Mouse (Mus musculus): ENCODE results near the gene Lyl1. TPM values are rescaled to one million over a fixed set of nuclear protein-coding genes. Genes with fewer than 3 reads are reported as not detected.

Lyl1 gene
- polyA plus RNA-seq, 1 experiment from 2014 or later, result 6.3 TPM

- Histone ChIP-seq H3K9me3 (ENCODE audit: control insufficient read depth, low read length) (no peaks in the 10 kb centered on the region), H3K9ac (ENCODE audit: low read depth, low read length) (peak overlapping the region; percentile 23; the same call in 1 of the 2 replicates), H3K4me2 (replicated peaks; ENCODE audit: low read depth, low read length) (peak overlapping the region; percentile 17), H3K36me3 (ENCODE audit: control insufficient read depth, insufficient read depth, low read length) (no peaks in the 10 kb centered on the region), H3K27ac (ENCODE audit: low read depth, low read length) (peak overlapping the region; percentile 80; the same call in 1 of the 2 replicates), H3K27me3 (ENCODE audit: control insufficient read depth, insufficient read depth, low read length) (peaks cover 81% of the 10 kb centered on the region), H3K4me3 (ENCODE audit: low read length) (no peak overlapping the region), H3K4me1 (ENCODE audit: control insufficient read depth, insufficient read depth, low read length) (peaks cover 45% of the 10 kb centered on the region)
- peak; percentile 60 for ATAC-seq (ENCODE audit: low FRiP score, low TSS enrichment)
- WGBS, result 8% methylated on average over 17 of the region's 17 CpGs
Measured at GRCm38 (mm10) chr8:84743517-84744420, 42.5 kb downstream of the Lyl1 start.

- Histone ChIP-seq H3K27me3 (ENCODE audit: control insufficient read depth, insufficient read depth, low read length) (peaks cover 81% of the 10 kb centered on the region), H3K4me2 (replicated peaks; ENCODE audit: low read depth, low read length) (no peak overlapping the region), H3K4me3 (ENCODE audit: low read length) (0 out of 2 replicates have a peak overlapping the region, but pooled peaks have one; percentile 1), H3K4me1 (ENCODE audit: control insufficient read depth, insufficient read depth, low read length) (peaks cover 44% of the 10 kb centered on the region), H3K9ac (ENCODE audit: low read depth, low read length) (no peak overlapping the region; the same call in 1 of the 2 replicates), H3K36me3 (ENCODE audit: control insufficient read depth, insufficient read depth, low read length) (no peaks in the 10 kb centered on the region), H3K9me3 (ENCODE audit: control insufficient read depth, low read length) (no peaks in the 10 kb centered on the region), H3K27ac (ENCODE audit: low read depth, low read length) (peak overlapping the region; percentile 30; the same call in 1 of the 2 replicates)
- ATAC-seq (ENCODE audit: low FRiP score, low TSS enrichment), result peak; percentile 14; the same call in 1 of the 2 replicates
- 8% methylated on average over 17 of the region's 17 CpGs for WGBS
Measured at GRCm38 (mm10) chr8:84745032-84745925, 44.0 kb downstream of the Lyl1 start.

- peaks cover 85% of the 10 kb centered on the region for H3K27me3 ChIP-seq (ENCODE audit: control insufficient read depth, insufficient read depth, low read length)
- no peak overlapping the region for H3K4me3 ChIP-seq (ENCODE audit: low read length)
- no peaks in the 10 kb centered on the region for H3K9me3 ChIP-seq (ENCODE audit: control insufficient read depth, low read length)
- no peaks in the 10 kb centered on the region for H3K36me3 ChIP-seq (ENCODE audit: control insufficient read depth, insufficient read depth, low read length)
- H3K4me1 ChIP-seq (ENCODE audit: control insufficient read depth, insufficient read depth, low read length), result peaks cover 7% of the 10 kb centered on the region; the same call in 1 of the 2 replicates
- no peak overlapping the region for H3K4me2 ChIP-seq (replicated peaks; ENCODE audit: low read depth, low read length)
- H3K9ac ChIP-seq (ENCODE audit: low read depth, low read length), result no peak overlapping the region
- H3K27ac ChIP-seq (ENCODE audit: low read depth, low read length), result no peak overlapping the region
- 68% methylated on average over 16 of the region's 16 CpGs for WGBS
- ATAC-seq (ENCODE audit: low FRiP score, low TSS enrichment), result no peak
Measured at GRCm38 (mm10) chr8:84749519-84749918, 48.3 kb downstream of the Lyl1 start.

- peaks cover 5% of the 10 kb centered on the region; the same call in 1 of the 2 replicates for H3K4me1 ChIP-seq (ENCODE audit: control insufficient read depth, insufficient read depth, low read length)
- H3K27ac ChIP-seq (ENCODE audit: low read depth, low read length), result no peak overlapping the region
- no peak for ATAC-seq (ENCODE audit: low FRiP score, low TSS enrichment)
- H3K9me3 ChIP-seq (ENCODE audit: control insufficient read depth, low read length), result no peaks in the 10 kb centered on the region
- H3K27me3 ChIP-seq (ENCODE audit: control insufficient read depth, insufficient read depth, low read length), result peaks cover 75% of the 10 kb centered on the region
- H3K4me2 ChIP-seq (replicated peaks; ENCODE audit: low read depth, low read length), result no peak overlapping the region
- H3K4me3 ChIP-seq (ENCODE audit: low read length), result no peak overlapping the region
- 66% methylated on average over 6 of the region's 6 CpGs for whole genome bisulfite sequencing
- H3K9ac ChIP-seq (ENCODE audit: low read depth, low read length), result no peak overlapping the region
- no peaks in the 10 kb centered on the region for H3K36me3 ChIP-seq (ENCODE audit: control insufficient read depth, insufficient read depth, low read length)
Measured at GRCm38 (mm10) chr8:84752734-84753582, 51.7 kb downstream of the Lyl1 start.

Other genes starting within 250 kb of the Lyl1 start
- gene Ier2, start 38.6 kb upstream of the Lyl1 start, polyA plus RNA-seq (2014; fragmentation: Nextera tagmentation; extraction: Ambion mirVana), result 81.9 and 88.9 TPM in 2 replicates
- gene Trmt1, start 15.2 kb upstream of the Lyl1 start, polyA plus RNA-seq (2014; fragmentation: Nextera tagmentation; extraction: Ambion mirVana), result 65.4 and 82.3 TPM in 2 replicates
- gene Nacc1, start 13.6 kb upstream of the Lyl1 start, polyA plus RNA-seq (2014; fragmentation: Nextera tagmentation; extraction: Ambion mirVana), result 28.1 and 33.1 TPM in 2 replicates
- gene G430095P16Rik, start 21.6 kb downstream of the Lyl1 start, polyA plus RNA-seq (2014; fragmentation: Nextera tagmentation; extraction: Ambion mirVana), result 1.7 and 2.8 TPM in 2 replicates
- gene Nfix, start 98.9 kb downstream of the Lyl1 start, polyA plus RNA-seq (2014; fragmentation: Nextera tagmentation; extraction: Ambion mirVana), result 9.4 and 10.9 TPM in 2 replicates
- 5.9 and 6.0 TPM in 2 replicates for gene Dand5, start 121.4 kb downstream of the Lyl1 start, polyA plus RNA-seq (2014; fragmentation: Nextera tagmentation; extraction: Ambion mirVana)
- 49.2 and 54.2 TPM in 2 replicates for gene Gadd45gip1, start 130.1 kb downstream of the Lyl1 start, polyA plus RNA-seq (2014; fragmentation: Nextera tagmentation; extraction: Ambion mirVana)
- gene Rad23a, start 139.2 kb downstream of the Lyl1 start, polyA plus RNA-seq (2014; fragmentation: Nextera tagmentation; extraction: Ambion mirVana), result 124 and 125 TPM in 2 replicates
- 758 and 944 TPM in 2 replicates for gene Calr, start 145.5 kb downstream of the Lyl1 start, polyA plus RNA-seq (2014; fragmentation: Nextera tagmentation; extraction: Ambion mirVana)
- gene Farsa, start 155.5 kb downstream of the Lyl1 start, polyA plus RNA-seq (2014; fragmentation: Nextera tagmentation; extraction: Ambion mirVana), result 90.4 and 105 TPM in 2 replicates
- 73.0 and 98.4 TPM in 2 replicates for gene Syce2, start 170.7 kb downstream of the Lyl1 start, polyA plus RNA-seq (2014; fragmentation: Nextera tagmentation; extraction: Ambion mirVana)
- gene Gcdh, start 192.5 kb downstream of the Lyl1 start, polyA plus RNA-seq (2014; fragmentation: Nextera tagmentation; extraction: Ambion mirVana), result 28.6 and 43.3 TPM in 2 replicates
- gene Klf1, start 200.5 kb downstream of the Lyl1 start, polyA plus RNA-seq (2014; fragmentation: Nextera tagmentation; extraction: Ambion mirVana), result 1.2 and 1.7 TPM in 2 replicates
- gene Dnase2a, start 207.1 kb downstream of the Lyl1 start, polyA plus RNA-seq (2014; fragmentation: Nextera tagmentation; extraction: Ambion mirVana), result 10.8 and 12.1 TPM in 2 replicates
- 0.21 and 0.35 TPM in 2 replicates for gene Mast1, start 235.9 kb downstream of the Lyl1 start, polyA plus RNA-seq (2014; fragmentation: Nextera tagmentation; extraction: Ambion mirVana)
- 0.16 TPM in 1 of 2 replicates, not detected in the other for gene Rtbdn, start 245.5 kb downstream of the Lyl1 start, polyA plus RNA-seq (2014; fragmentation: Nextera tagmentation; extraction: Ambion mirVana)